Mouse (Mus musculus): ENCODE results near the gene Pgf.

GRCm38 (mm10) chr12:85124751-85125150 is 52.8 kb downstream of the Pgf start:
- TF ChIP-seq CTCF (IDR thresholded peaks at IDR 0.05) (no peak), POLR2A (IDR thresholded peaks at IDR 0.05; ENCODE audit: insufficient read depth, low read depth, low read length) (no peak)
